Mouse (Mus musculus) ES-Bruce4 (cell line): Measurements from ENCODE around the gene Prdm15.

Experiments used
- CTCF ChIP-seq: IDR thresholded peaks from one replicate; pipeline ENCODE4 v1.8.1; 2011; ENCODE audit warnings: low read depth, low read length
- EP300 ChIP-seq: IDR thresholded peaks from 2 replicates; pipeline ENCODE4 v1.6.1; 2011; ENCODE audit warnings: low read depth, low read length; ENCODE audit not compliant: insufficient read depth
- POLR2A ChIP-seq: IDR thresholded peaks from one replicate; pipeline ENCODE4 v1.8.1; 2011; ENCODE audit warnings: low read length; ENCODE audit not compliant: insufficient read depth

DNA sequence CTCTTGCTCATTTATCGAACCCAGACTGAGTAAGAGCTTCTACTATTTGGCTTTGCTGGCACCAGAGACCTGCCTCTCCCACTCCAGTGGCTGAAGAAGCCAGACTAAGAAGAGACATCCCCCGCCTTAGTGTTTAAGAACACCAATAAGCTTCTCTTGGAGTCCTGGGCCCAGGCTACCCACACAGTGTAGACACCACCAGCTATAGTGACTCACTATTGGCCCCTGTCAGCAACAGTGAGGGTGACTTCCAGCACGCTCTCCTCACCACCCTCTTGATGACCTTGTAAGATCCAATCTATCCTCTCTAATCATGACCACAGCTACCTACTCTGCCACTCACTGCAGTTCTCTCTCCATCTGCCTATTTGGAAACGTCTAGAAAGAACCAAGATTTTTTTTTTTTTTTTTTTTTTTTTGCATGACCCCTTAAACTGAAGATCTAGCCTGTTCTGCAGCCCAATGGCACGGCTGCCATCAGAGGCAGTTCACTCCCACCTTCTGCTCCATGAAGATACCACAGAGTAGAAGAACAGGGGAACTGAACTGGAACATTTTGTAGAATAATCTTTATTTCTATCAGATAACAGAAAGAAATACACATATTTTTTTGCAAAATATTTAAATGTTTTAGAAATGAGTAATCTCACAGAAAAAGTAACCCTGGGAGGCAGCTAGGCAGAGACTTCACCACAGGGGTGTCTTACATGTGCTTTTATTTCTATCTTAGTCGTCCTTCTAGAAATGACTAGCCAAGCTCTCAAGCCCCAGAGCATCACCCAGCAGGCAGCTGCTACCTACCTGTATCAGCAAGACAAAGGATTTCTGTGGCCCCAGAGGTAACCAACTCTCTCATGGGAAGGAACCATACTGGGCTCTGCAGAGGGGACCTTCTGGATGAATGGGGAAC is 17.8 kb upstream of the Prdm15 start:
- TF ChIP-seq POLR2A (no peak), EP300 (no peak), CTCF (no peak)
